Mouse (Mus musculus): ENCODE measurements around the gene Ddit4.

The Ddit4 gene

DNA sequence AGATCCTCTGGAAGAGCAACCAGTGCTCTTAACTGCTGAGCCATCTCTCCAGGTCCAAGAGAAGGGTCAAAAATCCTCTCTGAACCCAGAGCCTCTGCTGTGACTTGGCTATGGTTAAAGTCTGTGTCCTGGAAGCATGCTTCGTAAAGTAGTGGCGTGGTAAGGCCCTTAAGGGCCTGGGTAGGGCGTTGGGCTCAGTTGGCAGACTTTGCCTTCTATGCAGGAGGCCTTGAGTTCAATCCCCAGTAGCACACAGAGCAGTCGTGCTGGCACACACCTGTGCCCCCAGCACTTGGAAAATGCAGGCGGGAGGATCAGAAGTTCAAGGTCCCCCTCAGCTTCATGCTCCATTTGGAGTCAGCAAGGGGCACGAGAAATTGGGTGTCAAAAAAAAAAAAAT, 21.4 kb upstream of the Ddit4 start:
- intact Hi-C loops (cut with DNase I) = no loop called here

DNA sequence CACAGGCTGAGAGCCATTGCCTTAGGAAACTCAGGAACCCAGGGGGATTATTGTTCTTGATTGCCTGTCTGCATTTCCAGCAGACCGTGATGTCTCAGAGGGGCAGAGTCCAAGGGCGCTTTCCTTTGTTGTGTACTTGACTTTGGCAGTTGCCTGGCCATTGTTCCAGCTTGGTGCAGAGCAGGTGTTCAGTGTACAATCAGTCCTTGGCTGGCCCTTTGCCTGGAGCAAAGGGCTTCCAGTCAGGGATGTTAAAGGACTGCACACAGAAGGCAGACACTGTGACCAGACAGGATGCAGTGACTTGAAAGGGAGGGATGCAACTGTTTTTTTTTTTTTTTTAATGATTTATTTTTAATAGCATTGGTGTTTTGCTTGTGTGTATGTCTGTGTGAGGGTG, 20.9 kb upstream of the Ddit4 start:
- intact Hi-C loops (cut with DNase I) = no loop called here

DNA sequence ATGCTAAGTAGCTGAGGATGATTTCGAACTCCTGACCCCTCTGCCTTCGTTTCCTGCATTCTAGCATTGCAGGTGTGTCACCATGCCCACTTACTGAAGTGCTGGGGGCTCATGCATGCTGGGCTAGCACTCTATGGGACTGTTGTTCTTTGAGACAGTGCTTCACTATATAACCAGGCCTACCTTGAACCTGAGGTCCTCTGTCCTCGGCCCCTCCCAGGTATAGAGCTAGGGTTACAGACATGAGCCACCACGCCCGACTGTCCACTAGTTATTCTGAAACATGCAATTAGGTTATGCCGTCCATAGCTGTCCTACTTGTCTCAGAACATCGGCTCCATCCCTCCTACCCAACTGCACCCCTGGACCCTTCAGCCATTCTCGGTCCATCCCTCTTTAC, 20.2 kb upstream of the Ddit4 start:
- intact Hi-C loops (cut with DNase I) = no loop called here

DNA sequence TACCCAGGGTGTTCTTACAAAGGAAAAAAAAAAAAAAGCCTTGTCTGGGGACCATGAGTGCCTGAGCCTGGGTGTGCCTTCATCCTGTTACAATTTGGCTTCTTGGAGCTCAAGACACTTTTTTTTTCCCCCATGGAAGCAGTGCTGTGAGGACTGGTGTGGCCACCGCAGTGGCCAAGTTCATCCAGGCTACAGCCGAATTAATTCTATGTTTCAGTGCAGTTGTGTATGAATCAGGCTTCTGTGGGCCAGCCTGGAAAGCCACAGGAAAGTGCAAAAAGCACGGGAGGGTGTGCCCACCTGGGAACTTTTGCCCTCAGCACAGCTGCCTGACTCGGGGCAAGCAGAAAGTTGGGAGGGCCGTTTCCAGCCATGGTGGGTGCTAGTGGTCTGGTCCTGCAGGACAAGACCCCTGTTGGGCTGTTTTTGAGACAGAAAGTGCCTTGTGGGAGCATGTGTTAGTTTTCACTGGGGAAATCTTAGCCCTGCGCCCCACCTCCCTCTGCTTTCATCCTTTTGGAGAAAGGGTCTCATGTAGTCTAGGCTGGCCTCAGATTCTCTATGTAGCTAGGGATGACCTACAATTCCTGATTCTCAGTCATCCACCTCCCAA, 18.9 kb upstream of the Ddit4 start:
- intact Hi-C loops (cut with DNase I) = no loop called here

DNA sequence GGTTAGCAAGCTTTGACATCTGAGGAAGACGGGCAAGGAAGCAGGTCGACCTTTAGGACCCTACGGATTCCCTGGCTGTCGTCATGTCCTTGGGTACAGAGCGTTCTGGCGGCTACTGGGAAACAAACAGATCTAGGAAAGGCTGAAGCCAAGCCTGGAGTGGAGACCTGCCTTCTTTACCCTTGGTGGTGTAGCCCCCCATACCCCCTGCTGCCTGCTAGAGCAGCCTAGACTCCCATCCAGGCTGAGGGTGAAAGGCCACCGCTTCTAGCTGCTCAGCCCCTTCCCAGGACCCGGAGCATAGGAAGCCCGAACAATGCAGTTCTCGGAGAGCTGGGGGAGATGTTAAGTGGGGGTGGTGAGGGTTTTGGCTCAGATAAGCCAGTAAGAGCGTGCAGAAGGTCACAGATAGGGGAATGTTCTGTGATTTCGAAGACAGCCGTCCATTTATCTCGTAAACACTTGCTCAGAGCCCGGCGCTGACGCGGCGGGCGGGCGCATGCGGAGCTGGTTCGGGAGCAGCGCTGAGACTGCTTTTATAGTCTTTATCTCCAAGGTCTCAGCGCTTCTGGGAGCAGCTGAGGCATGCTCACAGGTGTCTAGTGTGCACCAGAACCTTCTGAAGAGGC, 18.3 kb upstream of the Ddit4 start:
- intact Hi-C loops (cut with DNase I) = no loop called here

DNA sequence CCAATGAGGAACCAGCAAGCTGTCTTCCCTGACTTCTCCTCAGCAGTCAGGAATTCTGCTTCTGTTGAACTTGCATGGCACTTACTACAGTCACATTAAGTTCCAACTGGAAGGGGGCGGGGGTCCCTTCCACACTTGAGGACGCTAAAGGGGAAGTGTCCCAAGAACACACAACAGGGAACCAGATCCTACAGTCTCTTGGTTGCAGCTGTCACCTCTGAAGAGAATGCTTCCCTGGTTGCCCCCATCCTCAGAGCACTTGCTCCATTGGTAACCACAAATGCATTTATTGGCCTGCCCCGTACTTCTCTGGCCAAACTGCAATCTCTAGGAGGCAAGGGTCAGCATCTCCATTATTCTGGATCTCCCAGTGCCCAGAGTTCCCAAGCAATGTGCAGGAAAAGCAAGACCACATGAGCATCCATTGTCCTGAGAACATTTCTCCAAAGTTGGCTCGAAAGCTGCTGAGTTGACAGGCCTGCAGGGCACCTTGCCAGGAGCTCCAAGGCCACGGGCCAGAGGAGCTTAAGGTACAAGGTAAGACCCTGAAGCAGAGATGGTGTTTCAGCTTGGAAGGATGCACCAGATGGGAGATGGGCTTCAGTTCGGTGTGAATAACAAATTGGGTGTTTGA, 15.8 kb upstream of the Ddit4 start:
- intact Hi-C loops (cut with DNase I) = no loop called here

DNA sequence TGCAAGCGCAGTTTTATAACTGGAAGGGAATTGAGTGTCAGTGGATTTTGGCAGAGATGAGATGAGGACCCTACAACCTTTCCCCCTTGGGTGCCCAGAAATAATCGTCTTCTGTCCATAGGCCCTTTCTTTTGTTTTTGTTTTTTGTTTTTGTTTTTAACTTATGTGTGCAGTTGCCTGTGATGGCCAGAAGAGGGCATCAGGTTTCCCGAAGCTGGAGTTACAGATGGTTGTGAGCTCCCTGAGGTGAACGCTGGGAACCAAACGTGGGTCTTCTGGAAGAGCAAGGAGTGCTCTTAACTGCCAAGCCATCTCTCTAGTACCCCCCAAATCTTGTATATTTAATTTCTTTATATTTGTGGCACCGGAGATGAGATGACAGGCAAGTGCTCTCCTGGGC, 15.1 kb upstream of the Ddit4 start:
- intact Hi-C loops (cut with DNase I) = no loop called here

DNA sequence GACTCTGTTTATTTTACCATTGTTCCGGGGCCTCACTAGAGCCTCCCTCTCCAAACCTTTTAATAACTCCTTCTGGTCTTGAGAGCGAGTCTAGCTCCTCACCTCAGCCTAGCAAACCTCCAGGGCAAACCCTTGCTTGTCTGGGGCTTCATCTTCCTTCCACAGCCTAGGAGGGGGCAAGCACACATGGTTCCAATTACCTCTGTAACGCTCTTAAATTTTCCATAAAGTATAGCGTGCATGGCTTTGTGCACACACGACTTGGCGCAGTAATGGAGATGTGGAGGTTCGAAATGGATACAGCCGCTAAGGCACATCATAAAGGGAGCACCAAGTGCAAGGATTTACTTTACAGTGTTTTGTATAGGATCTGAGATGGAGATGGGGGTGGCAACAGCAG, 14.2 kb upstream of the Ddit4 start:
- intact Hi-C loops (cut with DNase I) = no loop called here

DNA sequence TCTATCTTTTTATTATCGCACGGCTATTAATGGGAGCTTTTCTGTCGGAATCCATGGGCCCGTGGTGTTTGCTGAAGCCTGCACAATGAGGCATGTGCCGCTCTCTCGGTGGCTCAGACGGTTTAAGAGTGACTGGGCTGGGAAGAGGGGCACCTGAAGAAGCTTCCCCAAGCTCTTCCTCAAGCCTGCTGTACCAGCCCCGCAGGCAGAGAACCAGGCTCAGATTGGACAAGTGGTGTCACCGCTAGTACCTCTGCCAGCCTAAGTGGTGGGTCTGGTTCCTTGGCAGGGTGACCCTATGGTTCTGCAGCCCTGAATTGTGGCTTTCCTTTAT, 13.7 kb upstream of the Ddit4 start:
- intact Hi-C loops (cut with DNase I) = no loop called here

DNA sequence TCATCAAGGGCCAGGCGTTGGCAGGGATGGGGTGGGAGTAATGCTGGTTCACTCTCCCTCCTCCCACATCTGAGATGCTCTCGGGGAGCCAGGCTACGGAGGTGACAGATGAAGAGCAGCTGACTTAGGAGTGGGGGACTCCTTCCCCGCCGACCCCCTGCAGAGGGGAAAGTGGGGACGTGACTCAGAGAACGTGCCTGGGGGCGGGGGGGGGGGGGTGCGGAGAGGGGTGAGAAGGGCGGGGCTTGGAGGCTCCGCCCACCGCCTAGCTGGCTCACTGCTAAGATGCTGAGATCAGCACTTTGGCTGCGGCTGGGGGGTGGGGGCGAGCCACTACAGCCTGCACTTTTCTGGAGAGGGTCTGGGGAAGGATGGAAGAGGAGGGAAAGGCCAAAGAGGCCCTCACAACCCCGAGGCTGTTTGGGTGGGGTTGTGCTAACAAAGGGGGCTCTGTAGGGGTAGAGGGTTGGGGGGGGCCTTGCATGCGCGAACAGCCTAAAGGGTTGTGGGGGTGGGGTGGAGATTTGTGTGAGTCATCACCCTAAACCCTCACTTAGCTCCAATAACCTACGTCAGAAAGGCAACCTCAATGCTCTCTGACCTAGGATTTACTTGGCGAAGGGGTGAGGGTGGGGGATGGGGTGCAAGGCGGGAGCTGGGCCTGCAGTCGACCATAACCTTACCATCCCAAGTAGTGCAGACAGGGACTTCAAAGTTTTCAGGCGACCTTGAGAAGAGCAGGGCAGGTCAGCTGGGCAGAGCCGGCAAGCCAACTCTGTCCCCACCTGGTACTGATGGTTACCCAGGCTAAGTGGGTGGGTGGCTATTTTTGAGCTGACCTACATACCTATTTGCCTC, 13.1 kb upstream of the Ddit4 start:
- intact Hi-C loops (cut with DNase I) = no loop called here

DNA sequence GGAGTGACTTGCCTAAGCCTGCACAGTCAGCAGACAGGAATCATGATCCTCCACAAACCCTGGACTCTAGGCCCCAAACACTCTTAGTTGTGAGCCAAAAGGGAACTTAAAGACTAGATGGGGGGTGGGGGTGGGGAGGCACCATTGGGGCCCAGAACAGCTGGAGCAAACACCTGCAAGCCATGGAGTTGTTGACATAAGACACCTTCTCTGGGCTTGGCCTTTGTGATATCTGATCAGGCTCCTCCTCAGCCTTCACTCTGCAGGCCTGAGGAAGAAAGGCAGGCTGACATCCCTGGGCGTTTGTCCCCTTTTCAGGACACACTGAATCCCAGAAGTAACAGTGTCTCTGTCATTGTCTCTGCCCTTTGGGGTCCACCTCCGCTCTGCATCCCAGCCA, 12.0 kb upstream of the Ddit4 start:
- intact Hi-C loops (cut with DNase I) = no loop called here

DNA sequence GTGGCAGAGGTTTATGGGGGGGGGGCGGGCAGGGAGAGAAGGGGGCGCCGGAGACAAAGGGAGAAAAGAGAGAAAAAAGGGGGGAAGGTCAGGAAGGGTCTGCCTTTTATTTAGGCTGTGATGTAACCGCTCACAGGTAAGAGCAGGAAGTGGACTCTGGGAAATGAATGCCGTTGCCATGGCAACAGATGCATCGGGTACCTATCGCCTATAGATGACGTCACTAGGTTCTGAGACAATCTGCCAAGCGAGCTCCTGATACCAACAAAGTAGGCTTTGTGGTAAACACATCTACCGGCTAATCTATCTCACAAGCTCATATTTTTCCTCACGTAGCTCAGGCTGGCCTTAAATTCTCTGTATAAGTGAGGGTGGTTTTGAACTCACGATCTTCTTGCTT, 7.9 kb upstream of the Ddit4 start:
- intact Hi-C loops (cut with DNase I) = no loop called here

DNA sequence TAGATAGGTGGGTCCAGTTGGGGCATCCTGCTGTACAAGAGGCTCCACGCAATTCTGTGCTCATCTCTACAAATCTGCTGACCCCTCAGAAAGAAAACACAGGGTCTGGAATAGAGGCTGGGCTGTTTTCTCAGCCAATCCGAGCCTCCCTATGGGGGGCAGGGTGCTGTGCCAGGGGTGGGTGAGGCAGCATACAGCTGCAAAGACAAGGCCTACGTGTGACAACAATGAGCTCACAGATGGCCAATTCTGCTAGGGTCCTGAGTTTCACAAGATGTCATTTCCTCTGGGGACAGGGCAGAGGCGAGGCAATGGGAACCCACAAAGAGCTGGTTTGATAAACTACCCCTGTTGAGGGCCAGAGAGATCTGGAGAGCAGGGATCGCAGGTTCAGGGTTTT, 6.8 kb upstream of the Ddit4 start:
- intact Hi-C loops (cut with DNase I) = no loop called here

DNA sequence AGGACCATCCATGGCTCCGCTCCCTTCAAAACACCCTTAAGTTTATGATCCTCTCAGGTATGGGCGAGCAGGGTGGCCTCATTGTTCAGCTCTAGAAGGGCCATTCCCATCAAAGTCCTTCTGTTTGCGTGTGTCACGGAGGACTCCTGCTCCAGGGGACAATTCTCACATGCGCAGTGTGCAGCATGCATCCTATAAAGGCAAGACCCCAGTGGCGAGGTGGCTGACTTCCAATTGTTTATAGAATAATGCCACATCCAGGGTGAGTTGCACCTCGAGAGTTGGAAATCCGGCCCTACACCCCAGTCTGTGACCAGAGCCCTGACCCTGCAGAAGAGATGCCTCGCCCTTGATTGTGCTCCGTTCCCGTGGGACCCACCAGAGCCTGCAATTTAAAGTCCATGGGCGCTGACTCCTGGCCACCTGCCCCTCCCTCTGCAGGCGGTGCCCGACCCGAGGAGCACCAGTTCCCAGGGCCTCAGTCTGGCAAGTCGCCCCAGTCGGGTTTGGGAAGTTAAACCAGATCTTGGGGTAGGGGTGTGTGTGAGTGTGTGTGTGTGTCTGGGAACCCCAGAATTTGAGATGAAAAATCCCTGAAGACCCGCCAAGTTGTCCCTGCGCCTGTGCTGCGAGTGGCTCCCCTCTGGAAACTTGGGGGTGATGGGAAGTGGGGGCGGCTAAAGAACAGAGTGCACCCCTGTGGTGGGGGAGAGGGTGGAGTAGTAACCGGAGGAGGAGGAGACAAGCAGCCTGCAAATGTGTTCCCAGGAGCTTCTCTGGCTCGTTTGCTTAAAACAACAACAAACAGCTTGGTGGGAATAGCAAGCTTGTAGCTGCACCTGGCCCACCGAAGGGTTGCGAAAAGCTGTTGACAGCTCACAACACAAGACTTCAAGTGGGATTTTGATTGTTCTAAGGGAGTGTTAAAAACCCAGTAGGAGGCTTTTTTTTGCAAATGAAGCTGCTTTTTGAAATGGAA, 5.8 kb upstream of the Ddit4 start:
- intact Hi-C loops (cut with DNase I) = no loop called here

DNA sequence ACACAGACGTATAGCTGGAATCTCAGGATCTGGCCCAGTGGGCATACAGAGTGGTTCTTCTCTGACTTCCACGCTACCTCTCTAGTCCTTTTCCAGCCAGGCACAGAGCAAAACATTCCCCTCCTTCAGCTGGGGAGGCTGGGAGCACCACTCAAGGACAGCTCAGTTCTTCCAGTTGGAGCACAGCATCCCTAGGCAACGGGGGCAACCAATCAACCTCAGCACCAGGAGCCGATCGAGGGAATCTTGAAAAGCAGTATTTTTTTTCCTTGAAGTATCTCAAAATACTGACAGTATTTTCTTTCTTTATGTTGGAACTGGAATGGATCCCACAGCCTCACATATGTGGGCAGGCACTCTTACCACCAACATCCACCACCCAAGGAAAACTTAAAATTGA, 5.0 kb upstream of the Ddit4 start:
- intact Hi-C loops (cut with DNase I) = no loop called here

DNA sequence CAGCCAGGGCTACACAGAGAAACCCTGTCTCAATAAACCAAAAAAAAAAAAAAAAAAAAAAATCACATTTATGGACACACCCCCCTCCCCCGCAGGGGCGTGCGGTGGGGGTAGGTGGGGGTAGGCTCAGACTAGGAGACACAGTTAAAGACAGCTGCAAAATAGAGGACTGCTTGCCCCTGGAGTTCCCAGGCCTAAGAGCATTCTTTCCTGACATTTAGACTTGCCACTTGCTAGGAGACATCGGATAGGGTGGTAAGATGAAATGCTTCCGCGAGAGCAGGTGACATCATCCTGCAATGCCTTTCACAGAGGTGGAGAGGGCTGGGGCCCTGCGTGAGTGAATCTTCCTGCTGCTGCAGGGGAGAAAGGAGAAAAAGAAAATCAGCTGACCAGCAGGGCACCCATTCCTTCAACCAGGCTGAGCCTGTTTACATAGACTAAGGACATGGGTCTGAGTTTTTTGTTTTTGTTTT, 2.0 kb upstream of the Ddit4 start:
- intact Hi-C loops (cut with DNase I) = loop anchor here (5.0 kb wide), 2 partner anchors 34 to 36 kb away; no protein-coding TSS in a partner anchor

DNA sequence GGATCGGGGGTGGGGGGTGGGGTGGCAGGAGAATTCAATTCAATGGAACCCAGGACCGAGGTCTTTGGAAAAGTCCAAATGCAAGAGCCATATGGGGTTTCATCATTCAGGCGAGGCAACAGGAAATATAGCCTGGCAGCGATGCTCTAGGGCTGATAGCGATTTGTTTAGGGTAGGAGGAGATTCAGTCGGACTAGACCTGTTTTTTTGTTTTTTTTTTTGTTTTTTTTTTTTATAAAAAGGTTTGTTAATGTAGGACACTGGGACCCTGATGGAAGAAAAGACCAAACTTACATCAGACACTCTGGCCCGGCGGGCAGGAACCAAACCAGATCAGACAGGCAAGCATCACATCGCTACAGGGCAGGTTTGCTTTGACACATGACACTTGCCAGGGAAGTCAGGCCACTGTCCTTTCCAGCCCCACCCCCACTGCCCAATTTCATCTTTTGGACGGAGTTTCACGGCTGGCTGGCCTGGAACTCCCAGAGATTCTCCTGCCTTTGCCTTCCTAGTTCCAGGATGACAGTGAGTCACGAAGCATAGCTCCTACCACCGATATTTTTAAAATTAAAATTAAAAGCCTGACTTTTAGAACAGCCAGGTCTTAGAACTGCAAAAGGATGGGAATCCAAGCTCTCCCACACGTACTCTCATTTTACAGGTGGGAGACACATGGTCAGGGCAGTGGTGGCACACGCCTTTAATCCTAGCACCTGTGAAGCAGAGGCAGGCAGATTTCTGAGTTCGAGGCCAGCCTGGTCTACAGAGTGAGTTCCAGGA, 1.3 kb upstream of the Ddit4 start:
- intact Hi-C loops (cut with DNase I) = loop anchor here (5.0 kb wide), 2 partner anchors 34 to 36 kb away; no protein-coding TSS in a partner anchor

DNA sequence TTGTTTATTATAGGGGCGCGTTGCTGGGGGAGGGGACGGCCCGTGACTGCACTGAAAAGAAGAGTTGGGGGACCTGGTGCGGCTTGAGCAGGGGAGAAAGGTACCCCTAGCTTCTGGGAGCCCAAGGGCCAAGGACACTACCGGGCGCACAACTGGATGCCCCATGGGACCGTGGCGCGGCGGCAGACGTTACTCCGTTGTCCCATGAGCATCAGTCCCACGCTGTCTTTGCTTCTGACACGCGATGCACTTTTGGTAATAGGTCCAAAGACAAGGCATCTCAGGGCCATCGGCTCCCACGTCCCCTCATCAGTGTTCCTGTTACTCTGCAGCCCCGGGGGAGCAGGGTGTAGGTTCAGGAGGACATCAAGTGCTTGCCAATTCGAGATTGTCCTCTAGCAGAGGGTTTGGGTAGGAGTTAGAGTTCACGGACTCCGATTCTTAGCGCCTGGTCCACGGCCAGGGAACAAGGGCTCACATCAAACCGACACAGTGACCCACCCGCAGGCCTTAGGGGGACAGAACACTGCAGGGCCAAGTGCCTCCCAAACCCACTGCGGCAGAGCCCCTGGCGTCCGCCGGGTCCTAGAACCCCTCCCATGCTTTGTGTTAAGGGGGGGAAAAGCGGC, 632 bp upstream of the Ddit4 start:
- intact Hi-C loops (cut with DNase I) = loop anchor here (5.0 kb wide), 2 partner anchors 35 kb away; no protein-coding TSS in a partner anchor

DNA sequence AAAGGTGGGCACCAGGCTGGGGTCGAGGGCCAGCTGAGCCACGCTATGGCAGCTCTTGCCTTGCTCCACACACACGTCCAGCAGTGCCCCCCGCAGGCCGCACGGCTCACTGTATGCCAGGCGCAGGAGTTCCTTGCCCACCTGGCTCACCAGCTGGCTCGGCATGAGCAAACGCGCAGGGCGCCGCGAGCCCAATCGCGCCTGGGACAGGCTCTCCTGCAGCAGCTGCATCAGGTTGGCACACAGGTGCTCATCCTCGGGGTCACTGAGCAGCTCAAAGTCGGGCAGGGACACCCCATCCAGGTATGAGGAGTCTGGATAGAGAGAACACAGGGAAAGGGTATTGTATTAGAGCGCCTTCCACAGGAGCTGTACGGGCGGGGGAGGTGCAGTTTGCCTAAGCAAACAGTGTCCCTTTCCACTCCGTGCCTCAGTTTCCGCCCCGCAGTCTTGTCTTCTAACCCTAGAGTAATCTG, 880 bp downstream of the Ddit4 start:
- intact Hi-C loops (cut with DNase I) = loop anchor here (2.0 to 5.0 kb wide), 3 partner anchors 33 to 56 kb away; no protein-coding TSS in a partner anchor
